Mouse (Mus musculus) embryonic facial prominence, embryonic 11.5 days (tissue): ENCODE measurements around the gene Padi2. TPM values are rescaled to one million over a fixed set of nuclear protein-coding genes. Genes with fewer than 3 reads are reported as not detected.

ENCODE experiments used
- ATAC-seq: fragments of 200-750 bp; cut with Nextera tagmentation; replicated peaks from 2 replicates; pipeline ENCODE4 v1.8.0; 2017; ENCODE audit warnings: low read depth; ENCODE audit not compliant: insufficient number of reproducible peaks, low FRiP score, low TSS enrichment
- DNase-seq: peaks from one replicate; pipeline ENCODE4 v3.0.0-alpha.2; 2015; ENCODE audit warnings: low spot score
- H3K27ac ChIP-seq: fragments of 300-500 bp; sonication (generic); replicated peaks from 2 replicates; pipeline ENCODE4 v1.5.1; 2014; ENCODE audit warnings: mild to moderate bottlenecking, low read depth, low read length, control low read depth
- H3K27me3 ChIP-seq: fragments of 300-500 bp; sonication (generic); 2 replicates; pipeline ENCODE4 v1.6.1; 2014; ENCODE audit warnings: mild to moderate bottlenecking, low read length, moderate library complexity, mixed read lengths; ENCODE audit not compliant: control insufficient read depth, insufficient read depth
- H3K36me3 ChIP-seq: fragments of 300-500 bp; sonication (generic); replicated peaks from 2 replicates; pipeline ENCODE4 v1.6.1; 2014; ENCODE audit warnings: low read depth, mild to moderate bottlenecking, low read length, moderate library complexity, mixed read lengths; ENCODE audit not compliant: control insufficient read depth, insufficient read depth
- H3K4me1 ChIP-seq: fragments of 300-500 bp; sonication (generic); 2 replicates; pipeline ENCODE4 v1.6.1; 2014; ENCODE audit warnings: low read length, mixed read lengths; ENCODE audit not compliant: control insufficient read depth, insufficient read depth
- H3K4me2 ChIP-seq: fragments of 300-500 bp; sonication (generic); 2 replicates; pipeline ENCODE4 v1.6.1; 2014; ENCODE audit warnings: low read depth, mild to moderate bottlenecking, control low read depth, low read length, moderate library complexity
- H3K4me3 ChIP-seq: fragments of 300-500 bp; sonication (generic); 2 replicates; pipeline ENCODE4 v1.5.1; 2014; ENCODE audit warnings: low read depth, low read length, control low read depth
- H3K9ac ChIP-seq: fragments of 300-500 bp; sonication (generic); replicated peaks from 2 replicates; pipeline ENCODE4 v1.6.1; 2014; ENCODE audit warnings: mild to moderate bottlenecking, control low read depth, low read length
- H3K9me3 ChIP-seq: fragments of 300-500 bp; sonication (generic); replicated peaks from 2 replicates; pipeline ENCODE4 v1.6.1; 2016; ENCODE audit warnings: mild to moderate bottlenecking, low read length, inconsistent platforms, mixed read lengths; ENCODE audit not compliant: control insufficient read depth
- WGBS: fragments of 180-500 bp; shearing (Covaris S2); extraction: QIAGEN DNeasy Blood & Tissue Kit; methylation state at CpG from one replicate; pipeline ENCODE4 v1.1.7; 2014; 5-methylcytosine and 5-hydroxymethylcytosine counted together
- polyA plus RNA-seq: library from polyadenylated mRNA; unstranded; fragments of >200 nt; fragmentation: Nextera tagmentation; extraction: Ambion mirVana; gene quantifications from 2 replicates; pipeline ENCODE4 v1.2.1, GENCODE M21; 2014

The Padi2 gene
- polyA plus RNA-seq, 1 experiment from 2014 or later, result 2.4 TPM

DNA sequence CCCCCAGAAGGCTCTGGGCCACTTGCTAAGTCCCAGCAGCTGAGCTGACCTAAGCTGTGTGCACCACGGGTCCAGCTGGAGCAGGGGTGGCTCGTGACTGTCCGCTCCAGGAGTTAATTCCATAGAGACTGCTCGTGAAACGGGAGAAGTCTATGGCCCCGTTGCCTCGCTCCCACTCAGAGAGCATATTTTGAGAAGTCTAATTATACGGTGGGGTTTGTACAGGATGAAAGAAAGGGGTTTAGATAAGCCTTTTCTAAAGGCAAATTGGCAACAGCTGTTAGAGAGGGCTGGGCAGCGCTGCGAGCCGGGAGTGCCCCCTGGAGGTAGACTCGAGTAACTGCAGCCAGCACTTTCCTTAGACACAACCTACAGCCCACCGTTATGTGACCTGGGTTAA lies 51.6 kb downstream of the Padi2 start:
- DNase-seq, result peak; percentile 93
- peak overlapping the region; percentile 33 for H3K9ac ChIP-seq
- no peaks in the 10 kb centered on the region for H3K27me3 ChIP-seq
- H3K4me1 ChIP-seq, result no peaks in the 10 kb centered on the region; the same call in 1 of the 2 replicates
- peak overlapping the region; percentile 66 for H3K4me2 ChIP-seq
- WGBS, result 1% methylated on average over 13 of the region's 13 CpGs
- H3K27ac ChIP-seq, result peak overlapping the region; percentile 52; the same call in 1 of the 2 replicates
- peak overlapping the region; percentile 27 for H3K4me3 ChIP-seq
- peak; percentile 27 for ATAC-seq
- no peaks in the 10 kb centered on the region for H3K36me3 ChIP-seq
- H3K9me3 ChIP-seq, result no peaks in the 10 kb centered on the region

- no peak for ATAC-seq
- Histone ChIP-seq H3K4me1 (no peaks in the 10 kb centered on the region; the same call in 1 of the 2 replicates), H3K27me3 (no peaks in the 10 kb centered on the region), H3K9ac (no peak overlapping the region), H3K4me3 (no peak overlapping the region), H3K9me3 (no peaks in the 10 kb centered on the region), H3K27ac (no peak overlapping the region), H3K4me2 (no peak overlapping the region), H3K36me3 (no peaks in the 10 kb centered on the region)
- WGBS, result 61% methylated on average over 6 of the region's 6 CpGs
- no peak for DNase-seq
These were observed 52.2 kb downstream of the Padi2 start for GRCm38 (mm10) chr4:140958319-140958718.

DNA sequence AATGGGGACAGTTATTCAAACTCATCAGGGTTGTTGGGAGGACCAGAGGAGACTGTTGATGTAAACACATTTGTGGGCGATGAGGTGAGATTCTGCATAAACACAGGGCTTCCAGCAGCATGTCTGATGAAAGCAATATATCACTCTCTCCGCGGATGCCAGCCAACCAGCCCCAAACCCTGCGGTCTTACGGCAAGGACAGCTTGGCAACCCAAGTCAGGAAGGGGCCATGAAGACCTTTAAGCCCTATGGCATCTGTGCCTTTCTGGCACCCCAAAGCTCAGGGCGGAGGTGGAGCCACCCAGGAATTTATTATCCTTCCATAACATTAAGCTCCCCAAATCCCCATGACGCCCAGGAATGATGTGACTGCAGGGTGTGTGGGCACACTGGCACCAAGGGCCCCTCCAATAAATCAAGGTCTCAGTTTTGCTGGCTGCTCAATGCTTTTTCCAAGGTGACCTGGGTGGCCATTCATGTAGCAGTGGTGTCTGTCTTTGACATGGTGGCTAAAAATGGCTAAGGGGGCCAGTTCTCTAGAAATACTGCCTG lies 53.1 kb downstream of the Padi2 start:
- 89% methylated on average over 7 of the region's 7 CpGs for WGBS
- no peaks in the 10 kb centered on the region for H3K27me3 ChIP-seq
- no peak overlapping the region for H3K4me3 ChIP-seq
- no peaks in the 10 kb centered on the region; the same call in 1 of the 2 replicates for H3K4me1 ChIP-seq
- DNase-seq (no peak), ATAC-seq (no peak)
- H3K9ac ChIP-seq, result no peak overlapping the region
- no peaks in the 10 kb centered on the region for H3K9me3 ChIP-seq
- no peak overlapping the region for H3K27ac ChIP-seq
- H3K4me2 ChIP-seq, result no peak overlapping the region
- no peaks in the 10 kb centered on the region for H3K36me3 ChIP-seq

GRCm38 (mm10) chr4:140959715-140960479 lies 53.8 kb downstream of the Padi2 start:
- WGBS, result 80% methylated on average over 10 of the region's 10 CpGs
- H3K4me3 ChIP-seq, result no peak overlapping the region

GRCm38 (mm10) chr4:140960781-140961466 lies 54.8 kb downstream of the Padi2 start, which contains the start of gene Sdhb:
Gene Sdhb (plus strand): TSS chr4:140961203.
- no peaks in the 10 kb centered on the region for H3K27me3 ChIP-seq
- no peaks in the 10 kb centered on the region; the same call in 1 of the 2 replicates for H3K4me1 ChIP-seq
- no peak within 1 kb of the TSS for H3K27ac ChIP-seq
- no peaks in the 10 kb centered on the region for H3K36me3 ChIP-seq
- ATAC-seq (peak; percentile 95), DNase-seq (peak; percentile 99)
- H3K9ac ChIP-seq, result peak within 1 kb of the TSS; percentile 84
- H3K4me3 ChIP-seq, result peak within 1 kb of the TSS; percentile 62
- WGBS, result 4% methylated on average over 37 of the region's 37 CpGs
- H3K4me2 ChIP-seq, result peak within 1 kb of the TSS; percentile 72
- H3K9me3 ChIP-seq, result no peaks in the 10 kb centered on the region

More at GRCm38 (mm10) chr4:140959715-140960479, 53.8 kb downstream of the Padi2 start:
- ATAC-seq (no peak), DNase-seq (no peak)
- no peak overlapping the region for H3K4me2 ChIP-seq
- no peaks in the 10 kb centered on the region for H3K36me3 ChIP-seq
- no peaks in the 10 kb centered on the region for H3K9me3 ChIP-seq
- no peak overlapping the region for H3K9ac ChIP-seq
- H3K4me1 ChIP-seq, result no peaks in the 10 kb centered on the region; the same call in 1 of the 2 replicates
- no peaks in the 10 kb centered on the region for H3K27me3 ChIP-seq
- no peak overlapping the region for H3K27ac ChIP-seq

DNA sequence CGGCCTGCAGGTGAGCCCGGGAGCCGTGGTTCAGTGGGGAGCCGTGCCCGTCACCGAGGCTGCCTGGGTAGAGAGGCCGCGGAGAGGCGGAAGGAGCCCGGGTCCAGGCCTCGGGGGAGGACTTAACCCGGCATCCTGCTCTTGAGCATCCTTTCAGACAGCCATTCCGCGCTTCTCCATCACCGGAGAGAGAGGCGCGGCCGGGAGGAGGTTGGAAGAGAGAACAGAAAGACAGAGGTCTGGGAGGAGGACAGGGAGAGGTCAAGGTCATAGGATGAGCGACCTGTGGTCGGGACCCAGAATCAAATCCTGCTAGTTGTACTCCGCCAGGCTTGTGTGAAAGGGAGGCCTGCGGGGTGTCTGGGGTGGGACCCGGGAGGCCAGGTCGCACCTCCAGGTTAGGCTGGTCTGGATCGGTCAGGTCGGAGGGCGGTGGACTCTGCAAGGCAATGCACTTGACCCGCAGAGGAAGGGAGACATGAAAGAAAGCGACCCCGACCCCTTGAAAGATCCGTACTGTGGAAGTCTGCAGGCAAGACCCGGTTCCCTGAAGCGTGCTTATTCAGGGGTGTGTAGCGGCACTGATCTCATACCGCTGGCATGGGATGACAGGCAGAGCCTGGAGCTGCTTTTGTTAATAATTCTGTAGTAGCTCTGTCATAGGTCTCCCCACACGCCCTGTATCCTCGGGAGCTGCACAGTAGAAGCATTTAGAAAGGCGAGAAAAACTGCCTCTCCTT lies 55.5 kb downstream of the Padi2 start:
- DNase-seq, result peak; percentile 9
- Histone ChIP-seq H3K4me2 (peak overlapping the region; percentile 72), H3K9ac (peak overlapping the region; percentile 84), H3K4me1 (no peaks in the 10 kb centered on the region; the same call in 1 of the 2 replicates), H3K36me3 (no peaks in the 10 kb centered on the region), H3K9me3 (no peaks in the 10 kb centered on the region), H3K27me3 (no peaks in the 10 kb centered on the region), H3K27ac (no peak overlapping the region), H3K4me3 (peak overlapping the region; percentile 62)
- ATAC-seq, result no peak; the same call in 1 of the 2 replicates
- WGBS, result 1% methylated on average over 38 of the region's 38 CpGs

- Histone ChIP-seq H3K4me2 (peak overlapping the region; percentile 72), H3K4me1 (no peaks in the 10 kb centered on the region; the same call in 1 of the 2 replicates), H3K27ac (no peak overlapping the region), H3K36me3 (no peaks in the 10 kb centered on the region), H3K9me3 (no peaks in the 10 kb centered on the region), H3K4me3 (peak overlapping the region; percentile 62), H3K9ac (peak overlapping the region; percentile 84), H3K27me3 (no peaks in the 10 kb centered on the region)
- ATAC-seq (no peak), DNase-seq (no peak)
- 71% methylated on average over 8 of the region's 8 CpGs for WGBS
These were observed 56.2 kb downstream of the Padi2 start for GRCm38 (mm10) chr4:140962207-140962909.
